Mouse (Mus musculus) kidney, embryonic 16.5 days (tissue): Measurements from ENCODE around the gene Tenm3. TPM values are rescaled to one million over a fixed set of nuclear protein-coding genes. Genes with fewer than 3 reads are reported as not detected.

Experiments used
- ATAC-seq: fragments of 200-750 bp; cut with Nextera tagmentation; 2 replicates; pipeline ENCODE4 v1.8.0; 2017; ENCODE audit warnings: moderate TSS enrichment; ENCODE audit not compliant: low FRiP score, low TSS enrichment
- H3K27ac ChIP-seq: fragments of 300-500 bp; sonication (generic); 2 replicates; pipeline ENCODE4 v1.5.1; 2014; ENCODE audit warnings: low read length
- H3K27me3 ChIP-seq: fragments of 300-500 bp; sonication (generic); 2 replicates; pipeline ENCODE4 v1.6.1; 2014; ENCODE audit warnings: low read length, control low read depth, mixed read lengths; ENCODE audit not compliant: insufficient read depth
- H3K36me3 ChIP-seq: fragments of 300-500 bp; sonication (generic); 2 replicates; pipeline ENCODE4 v1.6.1; 2014; ENCODE audit warnings: low read length, control low read depth, mixed read lengths; ENCODE audit not compliant: insufficient read depth
- H3K4me1 ChIP-seq: fragments of 300-500 bp; sonication (generic); 2 replicates; pipeline ENCODE4 v1.6.1; 2014; ENCODE audit warnings: low read length, control low read depth, mixed read lengths; ENCODE audit not compliant: insufficient read depth
- H3K4me2 ChIP-seq: fragments of 300-500 bp; sonication (generic); replicated peaks from 2 replicates; pipeline ENCODE4 v1.6.1; 2014; ENCODE audit warnings: low read depth, low read length
- H3K4me3 ChIP-seq: fragments of 300-500 bp; sonication (generic); 2 replicates; pipeline ENCODE4 v1.5.1; 2014; ENCODE audit warnings: mild to moderate bottlenecking, low read length
- H3K9ac ChIP-seq: fragments of 300-500 bp; sonication (generic); replicated peaks from 2 replicates; pipeline ENCODE4 v1.6.1; 2014; ENCODE audit warnings: low read length
- H3K9me3 ChIP-seq: fragments of 300-500 bp; sonication (generic); 2 replicates; pipeline ENCODE4 v1.6.1; 2016; ENCODE audit warnings: low read length, control low read depth
- WGBS: fragments of 180-500 bp; shearing (Covaris S2); extraction: QIAGEN DNeasy Blood & Tissue Kit; methylation state at CpG from one replicate; pipeline ENCODE4 v1.1.7; 2014; 5-methylcytosine and 5-hydroxymethylcytosine counted together
- polyA plus RNA-seq: library from polyadenylated mRNA; unstranded; fragments of >200 nt; fragmentation: Nextera tagmentation; extraction: Ambion mirVana; gene quantifications from 2 replicates; pipeline ENCODE4 v1.2.1, GENCODE M21; 2015

The Tenm3 gene
- polyA plus RNA-seq, 1 experiment from 2014 or later: 20.3 TPM

- WGBS: 70% methylated on average over 5 of the region's 5 CpGs
- Histone ChIP-seq H3K27ac (no peak overlapping the region), H3K9ac (no peak overlapping the region), H3K36me3 (0 out of 2 replicates have a peak, but pooled peaks cover 4% of the 10 kb centered on the region), H3K4me3 (no peak overlapping the region), H3K9me3 (no peaks in the 10 kb centered on the region), H3K4me1 (0 out of 2 replicates have a peak, but pooled peaks cover 5% of the 10 kb centered on the region), H3K4me2 (no peak overlapping the region), H3K27me3 (no peaks in the 10 kb centered on the region)
- no peak for ATAC-seq
Observed at GRCm38 (mm10) chr8:48341276-48341675, 502.5 kb downstream of the Tenm3 start.

GRCm38 (mm10) chr8:48322655-48323265 is 521.0 kb downstream of the Tenm3 start:
- Histone ChIP-seq H3K27ac (no peak overlapping the region), H3K27me3 (no peaks in the 10 kb centered on the region), H3K4me2 (no peak overlapping the region), H3K9ac (no peak overlapping the region), H3K9me3 (no peaks in the 10 kb centered on the region), H3K4me1 (no peaks in the 10 kb centered on the region), H3K4me3 (no peak overlapping the region), H3K36me3 (no peaks in the 10 kb centered on the region)
- no peak for ATAC-seq
- 93% methylated on average over 11 of the region's 11 CpGs for WGBS

GRCm38 (mm10) chr8:48322240-48322639 is 521.5 kb downstream of the Tenm3 start:
- Histone ChIP-seq H3K4me2 (no peak overlapping the region), H3K27me3 (no peaks in the 10 kb centered on the region), H3K9ac (no peak overlapping the region), H3K4me3 (no peak overlapping the region), H3K4me1 (no peaks in the 10 kb centered on the region), H3K9me3 (no peaks in the 10 kb centered on the region), H3K36me3 (no peaks in the 10 kb centered on the region), H3K27ac (no peak overlapping the region)
- ATAC-seq: no peak
- 97% methylated on average over 6 of the region's 6 CpGs for WGBS

GRCm38 (mm10) chr8:48319674-48320073 is 524.1 kb downstream of the Tenm3 start:
- Histone ChIP-seq H3K9ac (no peak overlapping the region), H3K4me3 (no peak overlapping the region), H3K9me3 (no peaks in the 10 kb centered on the region), H3K4me2 (no peak overlapping the region), H3K36me3 (no peaks in the 10 kb centered on the region), H3K27ac (no peak overlapping the region), H3K27me3 (no peaks in the 10 kb centered on the region), H3K4me1 (no peaks in the 10 kb centered on the region)
- WGBS: 93% methylated on average over 3 of the region's 3 CpGs
- ATAC-seq: no peak

GRCm38 (mm10) chr8:48317498-48317897 is 526.3 kb downstream of the Tenm3 start:
- no peaks in the 10 kb centered on the region for H3K4me1 ChIP-seq
- H3K36me3 ChIP-seq: no peaks in the 10 kb centered on the region
- 92% methylated on average over 10 of the region's 10 CpGs for WGBS
- no peak overlapping the region for H3K4me3 ChIP-seq
- H3K4me2 ChIP-seq: no peak overlapping the region
- no peak overlapping the region for H3K9ac ChIP-seq
- H3K9me3 ChIP-seq: no peaks in the 10 kb centered on the region
- no peaks in the 10 kb centered on the region for H3K27me3 ChIP-seq
- no peak overlapping the region for H3K27ac ChIP-seq
- ATAC-seq: no peak

- Histone ChIP-seq H3K9ac (no peak overlapping the region), H3K4me3 (no peak overlapping the region), H3K9me3 (no peaks in the 10 kb centered on the region), H3K36me3 (no peaks in the 10 kb centered on the region), H3K4me2 (no peak overlapping the region), H3K27me3 (no peaks in the 10 kb centered on the region), H3K27ac (no peak overlapping the region), H3K4me1 (no peaks in the 10 kb centered on the region)
- ATAC-seq: no peak
- WGBS: 75% methylated on average over 8 of the region's 8 CpGs
Observed at GRCm38 (mm10) chr8:48315605-48316004, 528.1 kb downstream of the Tenm3 start.

GRCm38 (mm10) chr8:48313985-48314368 is 529.8 kb downstream of the Tenm3 start:
- no peak overlapping the region for H3K9ac ChIP-seq
- WGBS: 81% methylated on average over 5 of the region's 5 CpGs

GRCm38 (mm10) chr8:48313210-48313984 is 530.4 kb downstream of the Tenm3 start:
- no peak for ATAC-seq
- H3K9ac ChIP-seq: no peak overlapping the region
- no peak overlapping the region for H3K4me3 ChIP-seq
- no peak overlapping the region for H3K4me2 ChIP-seq
- WGBS: 85% methylated on average over 11 of the region's 11 CpGs
- no peak overlapping the region for H3K27ac ChIP-seq
- no peaks in the 10 kb centered on the region for H3K9me3 ChIP-seq
- no peaks in the 10 kb centered on the region for H3K27me3 ChIP-seq
- H3K36me3 ChIP-seq: no peaks in the 10 kb centered on the region
- H3K4me1 ChIP-seq: peaks cover 7% of the 10 kb centered on the region; the same call in 1 of the 2 replicates

More at GRCm38 (mm10) chr8:48313985-48314368, 529.8 kb downstream of the Tenm3 start:
- Histone ChIP-seq H3K4me1 (peaks cover 5% of the 10 kb centered on the region; the same call in 1 of the 2 replicates), H3K9me3 (no peaks in the 10 kb centered on the region), H3K4me2 (no peak overlapping the region), H3K27me3 (no peaks in the 10 kb centered on the region), H3K27ac (no peak overlapping the region), H3K4me3 (no peak overlapping the region), H3K36me3 (no peaks in the 10 kb centered on the region)
- no peak for ATAC-seq

GRCm38 (mm10) chr8:48311706-48312105 is 532.0 kb downstream of the Tenm3 start:
- H3K36me3 ChIP-seq: 0 out of 2 replicates have a peak, but pooled peaks cover 5% of the 10 kb centered on the region
- no peaks in the 10 kb centered on the region for H3K27me3 ChIP-seq
- no peak overlapping the region for H3K9ac ChIP-seq
- H3K4me1 ChIP-seq: peaks cover 7% of the 10 kb centered on the region; the same call in 1 of the 2 replicates
- H3K4me3 ChIP-seq: no peak overlapping the region
- no peaks in the 10 kb centered on the region for H3K9me3 ChIP-seq
- no peak overlapping the region for H3K27ac ChIP-seq
- WGBS: 85% methylated on average over 3 of the region's 3 CpGs
- H3K4me2 ChIP-seq: no peak overlapping the region
- no peak for ATAC-seq
